Mouse (Mus musculus): ENCODE results near the gene Pou4f2. TPM values are rescaled to one million over a fixed set of nuclear protein-coding genes. Genes with fewer than 3 reads are reported as not detected.

The Pou4f2 gene
- not detected in 2 replicates for polyA plus RNA-seq (2015; fragmentation: Nextera tagmentation; extraction: Ambion mirVana)

DNA sequence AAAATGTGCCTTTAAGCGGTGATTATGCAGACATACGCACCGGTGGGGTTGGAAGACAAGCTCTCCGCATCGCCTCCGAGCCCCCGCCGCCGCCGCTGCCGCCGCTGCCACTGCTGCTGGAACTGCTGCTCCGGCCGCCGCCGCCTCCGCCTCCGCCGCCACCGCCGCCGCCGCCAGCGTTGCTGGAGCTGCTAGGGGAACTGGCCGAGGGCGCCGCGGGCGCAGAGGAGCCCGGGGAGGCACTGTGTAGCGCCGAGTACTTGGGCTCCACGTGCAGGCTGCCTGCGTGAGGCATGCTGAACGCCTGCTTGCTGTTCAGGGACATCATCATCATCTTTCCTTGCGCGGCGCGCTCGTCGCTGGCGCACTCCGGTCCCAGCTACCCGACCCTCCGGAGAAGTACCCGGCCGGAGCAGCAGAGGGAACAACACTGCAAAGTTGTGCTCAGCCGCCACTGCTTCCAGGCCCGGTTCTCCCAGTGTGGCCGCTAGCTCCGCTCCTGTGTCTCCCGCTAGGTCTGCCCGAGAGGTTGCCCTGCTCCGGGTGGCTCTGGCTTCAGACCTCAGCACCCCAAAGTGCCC lies at the start of gene Pou4f2:
Pou4f2 (minus strand) TSS at position 575 of the 581 bp plus-strand sequence.
- no peak for ATAC-seq (ENCODE audit: insufficient read depth)
- no peaks in the 10 kb centered on the region for H3K9me3 ChIP-seq (replicated peaks)
- peaks cover 91% of the 10 kb centered on the region for H3K27me3 ChIP-seq
- under 1% methylated on average over 54 of the region's 54 CpGs for WGBS (ENCODE audit: insufficient replicate concordance)
- no peaks in the 10 kb centered on the region for H3K4me1 ChIP-seq (replicated peaks)
- peak within 1 kb of the TSS; percentile 39; the same call in 1 of the 2 replicates for H3K4me2 ChIP-seq
- no peak within 1 kb of the TSS for H3K4me3 ChIP-seq (replicated peaks)
- no peak within 1 kb of the TSS for H3K27ac ChIP-seq (replicated peaks)
- H3K36me3 ChIP-seq (replicated peaks) = no peaks in the 10 kb centered on the region
- no peak within 1 kb of the TSS for H3K9ac ChIP-seq

DNA sequence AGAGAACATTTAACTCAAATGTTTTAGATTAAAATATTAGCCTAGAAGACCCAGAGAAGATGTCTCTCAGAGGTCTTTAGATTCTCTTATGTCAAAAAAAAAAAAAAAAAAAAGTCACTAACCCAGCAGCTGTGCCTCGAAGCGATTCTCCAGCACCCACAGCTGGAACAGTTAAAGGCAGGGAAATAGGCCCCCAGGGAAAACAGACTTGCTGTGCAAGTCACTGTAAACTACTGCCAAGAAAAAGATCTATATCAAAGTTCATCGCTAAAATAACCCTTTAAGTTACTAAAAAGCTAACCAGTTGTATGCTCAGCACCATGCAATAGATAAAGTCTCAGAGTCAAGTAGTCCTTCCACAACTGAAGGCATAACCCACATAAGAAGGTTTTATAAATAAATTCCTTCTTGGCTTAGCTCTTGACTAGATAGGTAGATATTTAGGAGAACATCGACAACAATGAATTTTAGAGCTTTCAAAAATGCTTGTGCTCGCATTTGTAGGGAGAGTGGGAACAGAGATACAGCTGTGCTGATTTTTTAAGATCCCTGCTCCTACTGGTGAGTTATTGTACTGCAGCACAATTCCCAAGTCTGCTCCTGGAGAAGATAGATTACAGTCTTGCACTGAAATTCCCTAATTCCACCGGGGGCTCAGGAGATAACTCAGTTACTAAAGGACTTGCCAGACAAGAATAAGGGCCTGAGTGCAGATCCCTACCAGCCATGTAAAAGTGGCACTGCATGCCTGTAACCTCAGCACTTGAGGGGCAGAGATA lies 40.8 kb upstream of the Pou4f2 start:
- Histone ChIP-seq H3K9me3 (replicated peaks) (no peaks in the 10 kb centered on the region), H3K9ac (no peak overlapping the region), H3K27me3 (no peaks in the 10 kb centered on the region), H3K36me3 (replicated peaks) (no peaks in the 10 kb centered on the region), H3K4me3 (replicated peaks) (no peak overlapping the region), H3K4me2 (no peak overlapping the region), H3K27ac (replicated peaks) (no peak overlapping the region), H3K4me1 (replicated peaks) (no peaks in the 10 kb centered on the region)
- 47% methylated on average over 6 of the region's 6 CpGs for WGBS (ENCODE audit: insufficient replicate concordance)
- ATAC-seq (ENCODE audit: insufficient read depth) = no peak

DNA sequence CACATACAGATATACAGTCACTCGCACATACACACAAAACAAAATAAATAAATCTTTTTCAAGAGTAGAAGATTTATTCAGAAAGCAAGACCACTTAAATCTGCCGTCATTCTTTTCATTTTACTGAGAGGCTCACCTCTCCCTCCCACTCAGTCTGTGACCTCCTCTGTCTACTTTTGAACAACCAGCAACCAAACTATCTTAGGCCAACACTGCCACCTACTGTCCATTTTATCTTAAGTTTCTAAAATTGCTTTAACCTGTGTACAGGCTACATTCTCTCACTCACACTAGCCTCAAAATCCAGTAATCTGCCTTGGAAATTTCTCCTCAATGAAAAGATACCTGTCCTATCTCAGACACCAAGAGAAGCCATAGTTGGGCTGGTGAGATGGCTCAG lies 31.4 kb upstream of the Pou4f2 start:
- Histone ChIP-seq H3K4me3 (replicated peaks) (no peak overlapping the region), H3K4me2 (no peak overlapping the region), H3K9me3 (replicated peaks) (no peaks in the 10 kb centered on the region), H3K4me1 (replicated peaks) (no peaks in the 10 kb centered on the region), H3K27ac (replicated peaks) (no peak overlapping the region), H3K9ac (no peak overlapping the region), H3K36me3 (replicated peaks) (no peaks in the 10 kb centered on the region), H3K27me3 (no peaks in the 10 kb centered on the region)
- 76% methylated on average over 2 of the region's 2 CpGs for WGBS (ENCODE audit: insufficient replicate concordance)
- ATAC-seq (ENCODE audit: insufficient read depth) = no peak

DNA sequence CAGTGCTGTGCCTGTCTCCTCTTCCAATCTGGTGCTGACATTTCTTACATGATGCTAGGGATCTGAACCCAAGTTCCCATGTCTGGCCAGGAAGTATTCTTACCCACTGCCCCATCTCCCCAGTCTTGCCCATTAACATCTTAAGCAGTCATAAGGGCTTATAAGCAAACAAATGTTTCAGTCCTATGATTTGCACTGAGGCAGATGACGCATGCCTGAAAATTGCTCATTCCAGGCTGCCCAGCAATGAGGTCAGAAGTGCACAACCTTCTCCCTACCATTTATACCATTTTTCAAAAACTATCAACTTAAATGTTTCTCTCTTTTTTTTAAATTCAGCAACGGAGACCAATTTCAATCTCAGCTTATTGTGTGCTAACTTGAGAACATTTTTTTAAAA lies 27.5 kb upstream of the Pou4f2 start:
- no peak overlapping the region for H3K27ac ChIP-seq (replicated peaks)
- no peak overlapping the region for H3K4me2 ChIP-seq
- H3K9ac ChIP-seq = no peak overlapping the region
- no peaks in the 10 kb centered on the region for H3K9me3 ChIP-seq (replicated peaks)
- H3K4me3 ChIP-seq (replicated peaks) = no peak overlapping the region
- H3K36me3 ChIP-seq (replicated peaks) = no peaks in the 10 kb centered on the region
- ATAC-seq (ENCODE audit: insufficient read depth) = no peak
- 65% methylated on average over 2 of the region's 2 CpGs for WGBS (ENCODE audit: insufficient replicate concordance)
- no peaks in the 10 kb centered on the region for H3K27me3 ChIP-seq
- H3K4me1 ChIP-seq (replicated peaks) = no peaks in the 10 kb centered on the region

DNA sequence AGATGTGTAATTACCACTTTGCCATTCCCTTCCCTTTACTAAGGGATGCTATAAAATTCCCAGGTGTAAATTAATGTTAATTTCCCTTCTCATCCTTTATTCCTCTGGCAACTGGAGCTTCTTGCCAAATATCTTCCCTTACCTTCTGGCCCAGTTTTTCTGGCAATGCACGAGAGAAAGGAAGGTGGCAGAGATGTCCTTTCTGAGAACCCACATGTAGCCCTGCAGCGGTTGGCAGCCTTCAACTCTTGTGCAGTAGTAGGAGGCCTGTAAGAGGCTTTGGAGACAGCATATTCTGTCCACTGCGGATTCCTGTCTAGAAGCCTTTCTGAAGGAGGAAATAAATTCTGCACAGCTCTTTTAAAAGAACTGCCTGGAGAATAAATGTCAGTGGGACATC lies 20.0 kb upstream of the Pou4f2 start:
- no peaks in the 10 kb centered on the region for H3K27me3 ChIP-seq
- no peaks in the 10 kb centered on the region for H3K9me3 ChIP-seq (replicated peaks)
- 54% methylated on average over 3 of the region's 3 CpGs for WGBS (ENCODE audit: insufficient replicate concordance)
- H3K9ac ChIP-seq = no peak overlapping the region
- H3K27ac ChIP-seq (replicated peaks) = no peak overlapping the region
- no peak for ATAC-seq (ENCODE audit: insufficient read depth)
- H3K36me3 ChIP-seq (replicated peaks) = no peaks in the 10 kb centered on the region
- no peak overlapping the region for H3K4me3 ChIP-seq (replicated peaks)
- H3K4me2 ChIP-seq = no peak overlapping the region
- no peaks in the 10 kb centered on the region for H3K4me1 ChIP-seq (replicated peaks)

DNA sequence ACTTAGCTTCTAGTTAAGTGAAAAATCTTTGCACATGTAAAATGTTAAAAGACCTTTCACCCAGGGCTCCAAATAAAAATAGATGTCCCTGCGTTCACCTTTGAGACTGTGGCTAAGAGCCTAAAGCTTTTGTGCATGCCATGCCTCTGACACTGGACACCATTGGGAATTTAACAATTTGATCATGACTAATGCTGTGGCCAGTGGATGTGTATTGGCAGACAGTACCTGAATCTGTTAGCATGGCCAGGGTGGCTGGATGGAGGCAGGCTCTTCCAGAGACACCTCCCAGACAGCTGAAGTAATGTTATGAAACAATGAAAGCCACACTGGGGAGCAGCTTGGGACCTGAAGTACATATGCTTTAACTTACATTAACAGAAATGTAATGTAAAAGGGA lies 6.3 kb upstream of the Pou4f2 start:
- 68% methylated on average over 1 of the region's 1 CpGs for WGBS (ENCODE audit: insufficient replicate concordance)
- peaks cover 38% of the 10 kb centered on the region for H3K27me3 ChIP-seq

DNA sequence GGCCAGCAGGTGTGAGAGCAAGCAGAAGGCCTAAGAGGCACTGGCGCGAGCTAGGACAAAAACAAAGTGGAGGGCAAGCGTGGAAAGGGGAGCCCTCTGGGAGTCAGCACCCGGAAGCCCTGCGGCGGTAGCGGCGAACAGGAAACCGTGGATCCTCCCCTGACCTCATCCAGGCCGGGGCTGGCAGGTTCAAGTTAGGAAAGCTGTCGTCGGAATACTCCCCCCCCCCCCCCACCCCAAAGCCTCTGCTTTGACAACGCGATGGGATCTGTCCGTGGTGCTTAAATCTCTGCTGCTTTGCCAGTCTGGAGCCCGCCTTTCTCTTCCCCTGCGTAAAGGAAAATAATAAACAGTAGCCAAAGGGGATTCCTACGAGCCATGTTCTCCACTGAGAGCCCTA lies 1.7 kb upstream of the Pou4f2 start:
- Histone ChIP-seq H3K36me3 (replicated peaks) (no peaks in the 10 kb centered on the region), H3K27ac (replicated peaks) (no peak overlapping the region), H3K4me3 (replicated peaks) (no peak overlapping the region), H3K4me1 (replicated peaks) (no peaks in the 10 kb centered on the region), H3K4me2 (no peak overlapping the region), H3K27me3 (peaks cover 85% of the 10 kb centered on the region), H3K9ac (no peak overlapping the region), H3K9me3 (replicated peaks) (no peaks in the 10 kb centered on the region)
- 6% methylated on average over 17 of the region's 18 CpGs for WGBS (ENCODE audit: insufficient replicate concordance)
- no peak for ATAC-seq (ENCODE audit: insufficient read depth)

More for the DNA sequence above, 6.3 kb upstream of the Pou4f2 start:
- Histone ChIP-seq H3K4me2 (no peak overlapping the region), H3K27ac (replicated peaks) (no peak overlapping the region), H3K9ac (no peak overlapping the region), H3K9me3 (replicated peaks) (no peaks in the 10 kb centered on the region), H3K4me3 (replicated peaks) (no peak overlapping the region), H3K4me1 (replicated peaks) (no peaks in the 10 kb centered on the region), H3K36me3 (replicated peaks) (no peaks in the 10 kb centered on the region)
- ATAC-seq (ENCODE audit: insufficient read depth) = no peak

DNA sequence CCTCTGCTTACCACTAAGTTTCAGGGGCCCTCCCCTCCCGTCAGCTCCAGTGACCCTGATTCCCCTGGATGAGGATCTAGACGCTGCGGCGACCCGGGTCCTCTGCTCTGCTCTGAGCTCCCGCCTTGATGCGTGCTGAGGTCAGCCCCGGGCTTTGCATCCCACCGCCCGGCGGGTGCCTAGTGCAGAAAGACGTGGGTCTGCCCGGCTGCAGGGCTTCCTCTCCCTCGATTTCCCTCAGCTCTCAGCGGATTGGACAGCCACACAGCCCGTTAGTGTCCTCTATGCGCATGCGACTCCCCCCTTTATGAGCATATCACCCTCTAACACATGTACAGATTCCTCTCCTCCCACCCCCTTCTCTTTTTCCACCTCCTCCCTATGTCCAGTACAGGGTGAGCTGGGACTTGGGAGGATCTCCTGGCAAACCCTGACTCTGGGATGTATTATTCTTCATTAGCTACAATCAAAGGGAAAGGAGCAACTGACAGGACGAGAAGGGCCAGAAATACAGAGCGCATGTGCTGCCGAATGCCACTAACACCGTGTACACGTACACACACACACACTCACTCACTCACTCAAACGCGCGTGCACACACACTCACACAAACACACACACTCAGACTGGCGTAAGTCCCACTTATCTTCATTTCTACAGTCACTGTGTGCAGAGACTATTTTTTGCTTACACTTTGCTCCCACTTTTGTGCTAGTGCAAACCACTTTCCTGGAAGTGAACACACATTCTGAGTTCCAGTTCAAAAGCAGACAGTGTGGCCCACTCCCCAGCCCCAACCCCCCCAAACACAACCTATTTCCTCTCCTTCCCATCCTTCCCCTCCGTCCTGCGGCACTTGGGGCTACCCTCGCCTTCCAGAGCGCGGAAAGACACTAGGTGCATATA lies 948 bp upstream of the Pou4f2 start:
- Histone ChIP-seq H3K27me3 (peaks cover 90% of the 10 kb centered on the region), H3K9me3 (replicated peaks) (no peaks in the 10 kb centered on the region), H3K27ac (replicated peaks) (no peak overlapping the region), H3K9ac (no peak overlapping the region), H3K4me2 (no peak overlapping the region), H3K36me3 (replicated peaks) (no peaks in the 10 kb centered on the region), H3K4me1 (replicated peaks) (no peaks in the 10 kb centered on the region), H3K4me3 (replicated peaks) (no peak overlapping the region)
- no peak for ATAC-seq (ENCODE audit: insufficient read depth)
- 4% methylated on average over 32 of the region's 32 CpGs for WGBS (ENCODE audit: insufficient replicate concordance)

DNA sequence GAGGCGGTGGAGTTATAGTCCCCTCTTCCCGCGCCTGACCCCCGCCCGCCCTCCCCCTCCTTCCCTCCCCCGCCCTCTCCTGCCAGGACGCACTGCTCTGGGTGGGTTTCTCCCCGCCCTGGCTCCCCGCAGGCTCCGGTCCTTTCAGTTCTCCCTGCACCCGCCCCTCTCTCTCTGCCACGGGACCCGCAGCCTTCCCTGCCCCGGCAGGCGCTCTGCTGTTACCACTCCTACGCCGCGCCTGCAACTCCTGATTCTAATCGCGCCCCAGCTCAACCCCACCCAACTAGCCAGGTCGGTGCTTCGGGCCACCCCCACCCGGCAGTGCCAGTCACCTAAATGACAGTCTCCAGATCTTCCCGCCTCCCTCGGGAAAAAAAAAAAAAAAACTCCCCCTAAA lies 216 bp upstream of the Pou4f2 start:
- no peaks in the 10 kb centered on the region for H3K4me1 ChIP-seq (replicated peaks)
- no peak for ATAC-seq (ENCODE audit: insufficient read depth)
- H3K36me3 ChIP-seq (replicated peaks) = no peaks in the 10 kb centered on the region
- no peak overlapping the region for H3K4me3 ChIP-seq (replicated peaks)
- no peaks in the 10 kb centered on the region for H3K9me3 ChIP-seq (replicated peaks)
- H3K9ac ChIP-seq = no peak overlapping the region
- peaks cover 92% of the 10 kb centered on the region for H3K27me3 ChIP-seq
- H3K27ac ChIP-seq (replicated peaks) = no peak overlapping the region
- 1% methylated on average over 21 of the region's 25 CpGs for WGBS (ENCODE audit: insufficient replicate concordance)
- peak overlapping the region; percentile 39; the same call in 1 of the 2 replicates for H3K4me2 ChIP-seq

DNA sequence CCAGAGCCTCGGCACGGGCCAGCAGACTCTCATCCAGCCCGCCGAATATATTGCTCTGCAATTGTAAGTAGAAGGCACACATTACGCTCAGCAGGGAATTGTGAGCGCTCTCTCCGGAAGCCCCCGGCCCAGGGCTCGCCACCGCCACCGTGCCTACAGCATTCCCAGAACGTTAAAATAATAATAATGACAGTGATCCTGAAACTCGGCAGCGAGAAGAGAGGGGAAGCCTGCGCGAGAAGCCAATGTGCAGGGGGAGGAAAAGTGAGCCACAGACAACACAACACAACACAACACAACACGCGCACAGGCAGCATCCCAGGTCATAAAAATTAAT lies 853 bp downstream of the Pou4f2 start:
- H3K4me2 ChIP-seq = no peak overlapping the region
- peaks cover 88% of the 10 kb centered on the region for H3K27me3 ChIP-seq
- 3% methylated on average over 18 of the region's 18 CpGs for WGBS (ENCODE audit: insufficient replicate concordance)

More for the DNA sequence above, 853 bp downstream of the Pou4f2 start:
- H3K36me3 ChIP-seq (replicated peaks) = no peaks in the 10 kb centered on the region
- no peaks in the 10 kb centered on the region for H3K4me1 ChIP-seq (replicated peaks)
- H3K4me3 ChIP-seq (replicated peaks) = no peak overlapping the region
- no peak for ATAC-seq (ENCODE audit: insufficient read depth)
- no peaks in the 10 kb centered on the region for H3K9me3 ChIP-seq (replicated peaks)
- no peak overlapping the region for H3K9ac ChIP-seq
- H3K27ac ChIP-seq (replicated peaks) = no peak overlapping the region
